Mouse (Mus musculus): ENCODE measurements at regions not wholly inside any gene's neighbourhood (a gene's known extent, or its start where the extent isn't known, plus 50 kb on each side); places are given as distances from the start of the nearest gene placed in this dataset.
A peak's percentile ranks its signal among the peaks of the same experiment; 100 is the strongest.

DNA sequence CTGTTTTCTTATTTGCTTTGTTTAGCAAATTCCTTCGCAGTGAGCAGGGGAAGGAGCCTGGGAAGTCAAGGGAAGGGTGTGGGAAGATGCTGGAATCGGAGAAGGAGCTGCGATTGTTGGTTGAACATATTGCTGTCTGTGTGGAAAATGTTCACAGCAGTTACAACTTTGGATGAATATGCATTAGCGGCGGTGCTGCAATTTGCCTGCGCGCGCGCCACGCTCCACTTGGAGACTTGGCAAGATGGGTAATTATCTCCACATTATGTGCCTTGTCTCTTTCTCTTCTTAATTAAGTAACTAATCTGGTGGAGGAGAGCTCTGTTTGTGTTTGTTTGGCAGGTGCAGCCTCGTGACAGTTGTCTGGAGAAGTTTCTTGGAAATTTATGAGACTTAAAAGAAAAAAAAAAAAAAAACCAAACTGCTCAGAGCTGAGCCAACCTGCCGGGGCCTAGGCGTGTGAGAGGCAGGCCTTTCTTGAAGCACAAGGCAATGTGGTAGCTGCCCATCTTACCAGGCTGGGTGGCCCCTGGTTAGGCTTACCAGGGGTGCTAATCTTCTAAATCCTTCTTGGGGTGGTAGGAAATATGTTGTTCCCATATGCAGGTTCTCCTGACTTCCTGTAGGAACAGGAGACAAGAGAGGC is 279.2 kb upstream of the Tle3 start:
- DNase-seq, result no peak

DNA sequence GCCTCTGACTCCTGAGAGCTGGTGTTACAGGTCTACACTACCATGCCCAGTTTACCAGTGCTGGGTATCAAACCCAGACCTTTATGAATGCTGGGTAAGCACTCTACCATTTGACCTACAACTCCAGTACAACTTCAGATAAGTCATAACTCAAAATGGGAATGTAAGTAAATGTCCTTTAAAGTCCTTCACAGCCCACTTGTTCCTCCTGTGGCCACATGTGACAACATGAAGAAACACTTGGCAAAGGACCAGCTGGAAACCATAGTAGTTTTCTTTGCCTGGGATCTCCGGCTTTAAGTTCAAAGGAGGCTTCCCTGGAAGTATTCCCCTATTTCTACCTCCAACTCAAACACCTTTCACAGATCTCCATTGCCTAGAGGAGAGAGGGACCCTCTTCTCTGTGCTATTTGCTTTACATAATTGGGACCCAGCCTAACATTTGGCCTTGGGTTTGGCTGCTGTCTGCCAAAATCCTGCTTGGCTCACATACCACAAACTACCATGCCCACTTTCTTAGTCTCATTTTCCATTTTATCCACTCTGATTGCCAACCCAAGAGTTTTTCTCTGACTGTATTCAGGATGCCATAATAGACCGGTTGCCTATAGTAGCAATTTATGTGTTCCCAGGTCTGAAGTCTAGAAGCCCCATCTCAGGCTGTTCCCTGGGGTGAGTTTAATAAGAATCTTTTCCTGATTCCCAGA is 276.9 kb upstream of the Tle3 start:
- no peak for DNase-seq

DNA sequence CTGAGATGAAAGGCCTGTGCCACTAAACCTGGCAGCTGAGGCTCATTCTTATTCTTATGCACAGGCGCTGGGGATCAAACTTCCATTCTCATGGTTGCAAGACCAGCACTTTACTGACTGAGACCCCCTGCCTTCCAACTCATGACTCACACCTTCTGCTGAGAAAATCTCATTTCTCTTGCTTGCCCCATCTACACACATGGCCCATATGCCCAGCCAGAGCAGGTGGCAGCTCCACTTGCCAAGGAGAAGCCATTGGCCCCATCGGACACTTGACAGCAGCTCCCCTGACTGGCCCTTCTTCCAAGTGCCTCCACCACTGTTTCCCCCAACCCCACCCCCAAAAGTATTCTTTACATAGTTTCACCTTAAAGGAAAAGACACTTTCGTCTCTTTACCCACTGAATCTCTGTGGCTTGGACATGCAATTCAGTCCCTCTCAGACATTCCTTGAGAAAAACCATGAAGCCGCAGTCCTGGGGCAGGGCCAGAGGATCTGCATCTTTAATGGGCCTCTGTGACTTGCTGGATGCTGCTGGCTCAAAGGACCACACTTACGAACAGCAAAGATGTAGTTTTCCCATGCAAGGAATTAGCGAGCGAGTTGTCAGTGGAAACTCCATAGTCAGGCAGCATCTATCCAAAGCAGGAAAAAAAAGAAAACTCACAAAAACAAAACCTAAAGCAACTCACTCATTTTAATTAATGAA is 270.3 kb upstream of the Tle3 start:
- no peak for DNase-seq

DNA sequence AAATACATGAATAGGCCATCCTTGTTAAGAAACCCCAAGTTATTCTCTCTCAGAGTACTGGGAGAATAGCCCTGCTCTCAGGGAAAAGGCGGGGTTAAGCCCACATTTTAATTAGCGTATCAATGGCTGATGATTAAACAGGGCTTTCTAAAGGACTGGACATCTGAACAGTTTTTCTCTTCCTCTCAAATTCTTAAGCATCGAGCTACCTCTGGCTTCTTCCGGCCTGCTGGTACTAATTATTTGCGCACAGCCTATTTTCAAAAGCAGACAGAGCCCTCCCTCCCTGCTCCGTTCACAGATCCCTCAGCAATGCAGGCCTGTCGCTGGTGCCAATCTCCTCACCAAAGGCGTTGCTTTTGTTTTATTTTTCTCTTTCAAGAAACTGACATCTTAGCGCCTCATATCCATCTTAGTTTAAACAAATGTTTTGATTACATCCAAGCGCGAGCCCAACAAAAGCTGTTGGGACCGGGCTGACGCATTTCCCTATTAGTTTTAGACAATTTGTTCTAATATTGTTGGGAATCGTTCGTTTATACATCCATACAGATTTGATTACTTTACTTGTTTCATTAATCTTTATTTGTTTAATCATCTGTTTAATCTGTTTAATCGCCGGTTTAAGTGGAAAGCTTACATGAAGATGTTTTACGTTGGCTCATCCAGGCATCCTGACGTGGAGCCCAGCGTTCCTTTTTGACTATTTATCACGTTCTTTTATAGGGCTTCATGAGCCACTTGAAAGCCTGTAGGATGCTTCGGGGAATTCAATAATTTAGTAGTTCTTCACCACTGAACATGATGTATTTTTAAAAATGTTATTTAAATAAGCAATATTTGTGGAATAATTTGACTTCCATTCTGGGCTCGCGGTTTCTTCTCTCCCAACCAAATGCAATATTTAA is 269.5 kb upstream of the Tle3 start:
- peak; percentile 72 for DNase-seq

GRCm38 (mm10) chr9:61105550-61106280 is 266.5 kb upstream of the Tle3 start:
- DNase-seq, result no peak

DNA sequence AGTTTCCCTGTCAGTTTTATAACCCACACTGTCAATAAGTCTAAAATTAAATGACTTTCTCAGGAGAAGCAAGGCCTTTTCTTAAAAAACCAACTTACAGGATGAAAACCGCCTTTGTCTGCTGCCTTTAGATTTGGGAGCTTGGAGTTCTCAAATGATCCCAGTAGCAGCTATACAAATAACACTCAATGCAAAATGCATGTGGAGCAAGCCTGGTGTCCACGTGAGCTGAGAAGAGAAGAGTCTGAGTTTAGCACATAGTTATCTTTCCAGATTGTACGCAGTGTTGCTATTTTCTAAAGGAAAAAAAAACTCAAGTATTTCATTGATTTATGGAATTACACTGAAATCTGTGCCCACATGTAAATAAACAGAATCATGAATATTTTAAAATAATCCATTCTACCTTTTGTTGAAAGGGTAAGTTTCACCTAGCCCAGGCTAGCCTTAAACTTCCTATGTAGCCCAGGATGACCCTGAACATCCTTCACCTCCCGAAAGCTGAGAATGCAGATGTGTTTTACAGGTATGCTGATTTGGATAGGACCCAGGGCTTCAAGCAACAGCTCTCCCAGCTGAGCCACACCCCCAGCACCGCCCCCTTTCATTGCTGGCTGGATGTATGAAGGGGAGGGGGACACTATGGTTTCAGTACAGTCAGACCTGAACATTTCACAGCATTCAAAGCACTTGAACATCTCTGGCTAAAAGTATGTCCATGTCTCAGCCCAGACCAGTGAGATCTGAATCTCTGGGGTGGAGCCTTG is 262.5 kb upstream of the Tle3 start:
- no peak for DNase-seq

DNA sequence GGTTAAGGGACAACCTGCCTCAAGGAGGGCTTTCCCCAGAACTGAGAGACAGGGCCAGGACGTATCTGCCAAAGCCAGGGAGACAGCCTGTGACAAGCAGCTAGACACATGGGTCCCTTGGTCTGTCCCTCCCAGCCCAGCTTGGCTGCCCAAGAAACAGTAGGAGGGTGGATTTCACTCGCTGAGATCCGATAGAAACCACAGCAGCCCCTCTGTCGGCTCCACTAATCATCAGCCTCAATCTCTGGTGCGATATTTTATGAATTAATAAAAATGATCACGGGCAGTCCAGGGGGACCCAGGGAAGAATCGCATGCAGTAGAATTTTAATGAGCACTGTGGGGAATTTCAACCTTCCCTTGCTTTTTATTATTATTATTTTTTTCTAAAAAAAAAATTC is 261.0 kb upstream of the Tle3 start:
- DNase-seq, result peak; percentile 56

- peak; percentile 94 for DNase-seq
These were observed 260.3 kb upstream of the Tle3 start for GRCm38 (mm10) chr9:61111733-61112415.

DNA sequence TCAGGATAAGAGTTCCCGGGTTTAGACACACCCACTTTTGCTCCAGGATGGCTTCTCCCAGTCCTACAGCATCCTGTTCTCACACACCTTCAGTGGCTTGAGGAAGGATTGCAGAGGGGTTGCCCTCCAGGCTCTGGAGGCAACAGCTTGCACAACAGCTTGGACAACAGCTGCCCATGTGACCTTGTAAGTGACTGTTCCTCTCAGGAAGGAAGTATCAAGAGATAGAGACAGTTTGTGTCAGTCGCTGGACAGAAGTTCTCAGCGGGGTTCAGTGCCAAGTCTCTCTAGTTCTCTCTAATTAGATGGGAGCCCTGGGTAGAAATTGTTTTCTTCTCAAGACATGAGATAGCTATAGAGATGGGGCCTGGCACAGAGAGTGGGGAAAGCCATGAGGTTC is 252.9 kb upstream of the Tle3 start:
- no peak for DNase-seq

DNA sequence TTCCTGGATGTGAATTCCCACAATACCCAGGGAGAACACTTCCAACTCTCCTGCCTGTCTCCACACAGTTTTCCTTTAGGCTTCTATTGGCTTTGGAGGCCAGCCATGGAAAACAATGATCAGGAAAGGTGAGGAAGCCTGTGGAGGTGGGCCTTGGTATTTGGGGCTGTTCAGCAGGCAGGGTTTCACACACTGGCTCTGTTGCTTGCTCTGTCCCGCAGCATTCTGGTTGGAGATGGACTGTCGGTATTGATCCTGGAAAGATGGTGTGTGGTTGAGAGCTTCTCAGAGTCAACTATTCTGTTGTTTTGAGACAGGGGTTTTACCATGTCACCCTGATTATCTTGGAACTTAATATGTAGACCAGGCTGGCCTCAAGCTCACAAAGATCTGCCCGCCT is 251.6 kb upstream of the Tle3 start:
- no peak for DNase-seq

GRCm38 (mm10) chr9:61120931-61121391 is 251.2 kb upstream of the Tle3 start:
- DNase-seq, result peak; percentile 39

DNA sequence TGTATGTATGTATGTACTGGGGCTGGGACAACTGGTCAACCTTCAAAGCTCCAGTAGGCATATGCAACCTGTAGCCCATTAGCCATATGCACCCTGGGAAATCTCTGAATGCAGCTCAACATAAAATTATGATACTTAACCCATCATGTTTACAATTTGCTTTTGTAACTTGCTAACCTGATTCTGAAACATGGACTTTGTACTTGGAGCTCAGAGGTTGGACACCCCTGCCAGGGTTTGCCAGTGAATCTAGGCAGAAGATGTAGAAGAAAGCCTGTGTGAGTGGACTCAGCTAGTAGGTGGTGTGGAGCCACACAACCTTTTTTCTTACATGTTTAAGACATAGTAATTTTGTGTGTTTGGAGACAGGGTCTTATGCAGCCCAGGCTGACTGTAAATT is 248.7 kb upstream of the Tle3 start:
- no peak for DNase-seq

DNA sequence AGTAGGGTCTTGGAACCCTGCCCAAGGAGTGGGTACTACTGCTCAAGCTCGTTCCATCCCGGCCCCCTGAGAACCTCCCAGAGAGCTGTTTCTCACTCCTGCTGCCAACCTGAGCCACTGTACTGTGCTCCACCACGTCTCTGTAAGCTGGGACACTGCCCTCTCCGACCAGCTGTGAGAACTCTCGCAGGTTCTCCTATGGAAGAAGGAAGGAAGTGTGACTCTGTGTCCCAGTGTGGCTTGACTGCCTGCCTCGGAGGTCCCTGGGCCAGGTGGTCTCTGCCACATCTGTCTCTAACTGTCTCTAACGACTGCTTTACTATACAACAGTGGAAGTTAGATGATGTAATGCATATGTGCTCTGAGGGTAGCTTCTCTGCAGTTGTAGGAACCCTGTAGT is 246.4 kb upstream of the Tle3 start:
- no peak for DNase-seq

GRCm38 (mm10) chr9:61128077-61128476 is 244.1 kb upstream of the Tle3 start:
- DNase-seq, result no peak

GRCm38 (mm10) chr9:61129186-61129585 is 243.0 kb upstream of the Tle3 start:
- no peak for DNase-seq

GRCm38 (mm10) chr9:61130877-61131276 is 241.3 kb upstream of the Tle3 start:
- DNase-seq, result no peak

DNA sequence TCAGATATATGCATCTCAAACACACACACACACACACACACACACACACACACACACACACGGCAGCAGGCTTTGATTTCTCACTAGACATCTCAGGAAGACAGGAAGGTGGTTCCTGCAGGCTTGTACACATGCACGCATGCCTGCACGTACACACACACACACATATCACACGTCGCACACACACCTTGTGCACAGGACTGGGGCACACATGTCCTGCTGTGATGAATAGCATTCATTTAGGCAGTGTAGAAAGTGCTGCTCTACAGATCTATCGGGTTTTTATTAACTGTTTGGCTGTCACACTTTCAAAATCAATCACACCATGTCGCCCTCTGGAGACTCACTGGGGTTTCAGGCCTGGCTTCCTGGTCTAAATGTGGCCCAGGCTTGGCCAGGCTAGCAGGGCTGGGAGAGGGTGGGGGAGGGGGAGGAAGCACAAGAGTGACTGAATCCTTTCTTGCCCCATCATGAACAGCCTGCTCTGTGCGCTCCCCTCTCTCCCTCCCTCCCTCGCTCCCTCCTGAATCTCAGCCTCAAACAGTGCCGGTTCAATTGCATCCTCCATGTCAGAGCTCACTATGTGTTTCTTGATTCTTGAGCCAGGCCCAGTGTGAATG is 236.8 kb upstream of the Tle3 start:
- peak; percentile 48 for DNase-seq

GRCm38 (mm10) chr9:61135917-61136316 is 236.2 kb upstream of the Tle3 start:
- DNase-seq, result no peak

DNA sequence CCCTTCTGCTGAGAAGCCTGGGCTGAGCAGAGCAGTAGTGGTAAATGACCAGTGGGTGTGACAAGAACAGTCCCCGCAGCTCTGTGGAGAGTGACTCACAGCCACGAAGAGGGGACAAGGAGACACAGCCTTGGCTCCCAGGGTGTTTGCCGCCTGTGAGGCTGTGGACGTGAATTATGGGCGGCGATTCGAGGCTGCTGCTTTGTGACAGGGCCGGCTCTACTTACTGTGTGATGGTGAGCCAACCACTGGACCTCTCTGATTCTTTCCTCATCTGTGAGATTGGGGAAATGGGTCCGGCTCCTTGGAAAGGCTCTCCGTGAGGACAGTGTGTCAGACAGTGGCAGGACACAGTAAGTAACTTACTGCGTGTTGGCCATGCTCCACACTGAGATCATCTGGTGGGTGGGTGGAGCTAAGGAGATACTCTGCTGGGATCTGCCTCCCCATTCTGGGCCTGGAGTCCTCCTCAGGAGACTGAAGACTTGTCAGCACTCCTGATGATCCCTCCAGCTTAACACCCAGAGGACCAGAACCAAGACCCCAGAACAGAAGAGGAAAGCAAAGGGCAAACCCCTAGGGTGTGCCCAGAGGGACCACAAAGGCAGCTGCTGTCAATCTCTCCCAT is 233.3 kb upstream of the Tle3 start:
- DNase-seq, result no peak

DNA sequence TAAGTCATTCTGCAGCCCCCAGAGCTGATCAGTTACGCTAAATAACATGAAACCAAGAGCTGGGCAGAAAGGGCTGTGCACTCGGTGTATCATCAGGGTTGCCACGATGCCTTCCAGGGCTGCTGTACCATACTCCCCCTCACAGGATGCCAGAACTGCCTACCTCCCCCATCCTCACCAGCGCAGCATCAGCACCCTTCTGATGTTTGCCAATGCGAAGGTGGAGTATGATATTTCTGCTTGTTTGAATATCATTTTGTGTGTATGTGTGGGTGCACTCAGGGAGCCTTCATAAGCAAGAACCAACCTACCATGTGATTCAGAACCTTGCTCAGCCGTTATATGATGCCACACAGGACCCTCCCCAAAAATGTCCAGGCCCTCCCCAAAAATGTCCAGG is 229.1 kb upstream of the Tle3 start:
- no peak for DNase-seq
